7 mouse cellular contexts compared by ENCODE assay signal in genomic region chr2:29624091-29624608, GRCm38 (mm10). TPM values are rescaled to one million over a fixed set of nuclear protein-coding genes. Genes with fewer than 3 reads are reported as not detected.
DNase-seq lines count a peak whose midpoint lies in the region; ATAC-seq and TF ChIP-seq lines count a peak whose summit lies in the region.

No protein-coding gene starts in this region.

- no peak for TF ChIP-seq POLR2A in embryonic fibroblast, embryonic 13.5 days (IDR thresholded peaks at IDR 0.05; ENCODE audit: low read depth, low read length)

- TF ChIP-seq CTCF in embryonic fibroblast, embryonic 13.5 days (IDR thresholded peaks at IDR 0.05; ENCODE audit: borderline replicate concordance, insufficient read depth, low read length), result no peak

- peak; percentile 69 for ATAC-seq in megakaryocyte, adult 5-6 weeks (ENCODE audit: poor library complexity, severe bottlenecking)

- peak overlapping the region; percentile 24 for H3K27ac ChIP-seq in embryonic fibroblast, embryonic 13.5 days (ENCODE audit: insufficient read depth, low read length)

- peaks cover 43% of the 10 kb centered on the region for H3K4me1 ChIP-seq in embryonic fibroblast, embryonic 13.5 days (ENCODE audit: control insufficient read depth, insufficient read depth, low read length)

- H3K4me3 ChIP-seq in embryonic fibroblast, embryonic 13.5 days (ENCODE audit: insufficient read depth, low read length), result no peak overlapping the region

- peak; percentile 32 for DNase-seq in thymus, postnatal 4 days
- no peak for DNase-seq in thymus, postnatal 10 days (ENCODE audit: low spot score in 2 of 2)
- DNase-seq in layer of hippocampus, postnatal 25 days (ENCODE audit: extremely low spot score in 1 of 2, low spot score in 1 of 2), result no peak
- no peak for DNase-seq in testis, postnatal 10 days (ENCODE audit: low spot score)
- DNase-seq in retina, postnatal 1 day, result no peak

RNA-seq across cellular contexts. Expression of gene Rapgef1, which starts 4.6 kb away (rescaled TPM):
- 43.1 and 47.4 TPM in 2 replicates for polyA plus RNA-seq in embryonic fibroblast, embryonic 13.5 days (2011; ENCODE audit: insufficient read length, low read depth, missing spikeins)
- total RNA-seq in megakaryocyte, adult 5-6 weeks (2015), result 20.1 and 20.2 TPM in 2 replicates
- 22.7 and 22.8 TPM in 2 replicates for total RNA-seq in megakaryocyte, adult 5-6 weeks (2017)
- 100 to 1,000 TPM in 1 of 2 experiments, 10 to 100 TPM in 1; 99.0 to 104 TPM for total RNA-seq in layer of hippocampus, postnatal 25 days (2021)

Comparison
In these comparisons a context has a peak if more than half of its experiments do, and no peak if none do; other contexts are left out.
1. RNA of gene Rapgef1, which starts 4.6 kb away (total RNA-seq): 99.0 to 104 TPM in layer of hippocampus, postnatal 25 days; 20.1 to 22.8 TPM in megakaryocyte, adult 5-6 weeks; every median in the first group is over 4 times any median in the second.